Mouse (Mus musculus): ENCODE measurements around the gene Adam12. TPM values are rescaled to one million over a fixed set of nuclear protein-coding genes. Genes with fewer than 3 reads are reported as not detected.

Adam12 gene
- polyA plus RNA-seq, 2 experiments from 2014 or later, result 1.2 to 2.2 TPM

DNA sequence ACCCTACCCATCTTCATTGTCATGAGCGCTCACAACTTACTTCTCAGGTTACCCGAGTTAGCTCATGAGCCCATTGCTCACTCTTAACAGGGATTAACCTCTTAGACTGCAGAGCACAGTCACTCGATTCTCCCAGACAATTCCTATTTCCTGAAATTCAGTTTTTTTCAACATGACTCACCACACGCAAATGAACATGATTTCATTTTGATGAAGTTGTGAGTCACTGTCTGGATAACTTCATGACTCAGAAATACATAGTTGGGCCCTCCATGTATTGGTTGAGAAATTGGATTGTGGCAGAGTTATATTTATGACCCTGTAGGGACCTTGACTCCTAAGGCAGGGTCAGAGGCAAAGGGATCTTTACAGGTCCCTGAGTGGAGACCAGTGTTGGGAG is 230.4 kb downstream of the Adam12 start:
- ATAC-seq, result no peak

DNA sequence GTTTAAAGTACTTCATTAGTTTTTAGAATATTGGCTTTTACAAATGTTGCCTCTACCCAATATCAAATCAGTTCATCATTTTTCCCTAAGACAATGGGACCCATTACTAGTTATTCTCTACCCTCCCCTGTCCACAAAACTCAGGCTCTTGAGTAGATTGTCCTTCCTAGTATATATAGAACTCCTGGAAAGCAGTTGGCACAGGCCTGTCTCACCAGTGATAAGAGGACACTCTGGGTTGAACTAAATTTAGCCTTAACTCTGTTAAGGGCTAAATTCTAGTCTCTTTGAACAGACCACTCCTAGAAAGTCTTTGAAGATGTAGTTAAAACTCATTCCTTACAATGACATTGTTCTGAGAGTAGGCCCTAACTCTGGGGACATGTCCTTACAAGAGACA is 241.0 kb downstream of the Adam12 start:
- ATAC-seq, result no peak

DNA sequence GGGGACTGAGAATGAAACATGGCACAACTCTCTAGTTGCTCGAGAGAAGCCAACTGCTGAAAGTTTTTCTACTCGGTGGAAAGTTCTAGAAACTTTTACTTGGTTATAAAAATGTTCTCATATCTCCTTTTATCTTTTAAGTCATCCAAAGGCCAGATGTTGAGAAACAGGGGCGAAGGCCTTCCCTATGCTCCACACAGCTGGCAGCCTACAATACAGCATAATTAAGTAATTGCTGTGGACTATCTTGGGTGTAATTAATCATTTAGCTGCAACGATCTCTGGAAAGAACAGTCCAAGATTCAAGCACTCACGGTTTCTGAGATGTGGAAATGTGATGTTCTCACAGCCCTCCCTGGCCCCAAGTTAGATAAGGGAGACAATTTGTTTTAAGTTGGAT is 243.6 kb downstream of the Adam12 start:
- no peak for ATAC-seq

DNA sequence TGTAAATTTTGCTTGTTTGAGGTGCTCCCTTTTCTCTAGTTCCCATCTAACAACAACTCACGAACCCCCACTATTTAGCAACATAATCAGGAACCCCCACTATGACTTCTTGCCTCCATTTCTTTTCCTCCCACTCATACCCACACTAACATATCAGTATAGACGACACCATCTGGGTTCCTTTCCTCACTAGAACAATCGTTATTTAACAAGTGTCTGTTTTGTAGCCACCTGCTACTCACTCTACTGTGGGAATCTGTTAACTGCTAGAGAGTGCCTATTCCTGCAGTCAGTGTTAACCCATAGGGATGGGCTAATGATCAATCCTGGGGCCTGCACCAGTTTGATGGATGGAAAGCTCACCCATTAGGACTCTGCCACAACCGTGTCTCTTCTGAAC is 245.7 kb downstream of the Adam12 start:
- no peak for ATAC-seq

DNA sequence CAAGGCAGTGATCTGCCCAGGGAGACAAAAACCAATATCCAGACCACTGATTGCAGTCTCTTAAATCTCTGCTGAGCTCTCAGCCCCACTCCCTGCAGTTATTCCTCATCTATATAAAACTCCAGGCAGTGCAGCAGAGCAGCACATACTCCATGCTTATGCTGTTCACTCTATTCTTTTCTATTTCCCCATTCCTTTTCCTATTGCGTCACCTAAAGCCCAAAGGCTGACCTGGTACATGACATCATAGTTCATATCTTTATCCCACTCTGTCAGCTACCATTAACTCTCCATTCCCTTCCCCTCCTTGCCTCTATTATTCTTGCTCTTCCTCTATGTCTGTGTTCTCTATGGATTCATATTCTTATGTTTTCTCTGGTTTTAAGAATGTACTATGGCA is 246.3 kb downstream of the Adam12 start:
- no peak for ATAC-seq

DNA sequence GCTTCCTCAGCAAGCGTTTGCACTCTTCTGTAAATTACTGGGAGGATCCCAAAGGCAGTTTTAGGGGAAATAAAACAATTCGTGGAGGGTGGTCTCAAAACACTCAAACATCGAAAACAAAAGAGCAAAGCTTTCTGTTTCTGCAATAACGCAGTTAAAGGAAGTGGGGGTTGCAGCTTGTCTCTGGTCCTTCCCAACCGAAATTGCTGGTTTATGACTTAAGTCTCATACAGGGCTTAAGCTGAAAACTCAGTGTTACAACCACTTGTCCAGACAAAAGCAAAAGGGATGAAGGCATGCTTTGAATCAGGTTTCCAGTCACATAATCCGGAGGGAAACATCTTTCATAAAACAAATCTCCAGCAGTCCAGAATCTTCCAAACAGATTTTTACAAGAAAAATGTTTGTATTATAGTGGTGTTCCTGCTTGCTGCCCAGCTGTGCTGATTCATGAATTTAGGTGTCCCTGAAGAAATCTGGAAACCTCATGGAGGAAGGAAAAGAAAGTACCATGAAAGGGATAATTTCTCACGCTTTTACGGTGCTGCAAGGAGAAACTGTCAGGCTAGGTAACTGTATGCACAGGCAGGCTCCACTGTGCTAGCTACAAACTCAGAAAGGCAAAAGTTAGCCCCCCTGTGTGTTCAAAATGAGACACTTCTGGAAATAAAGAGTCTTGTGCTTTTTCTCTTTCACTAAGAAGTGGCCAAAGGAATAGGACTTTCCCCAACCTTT is 255.4 kb downstream of the Adam12 start:
- ATAC-seq, result no peak

DNA sequence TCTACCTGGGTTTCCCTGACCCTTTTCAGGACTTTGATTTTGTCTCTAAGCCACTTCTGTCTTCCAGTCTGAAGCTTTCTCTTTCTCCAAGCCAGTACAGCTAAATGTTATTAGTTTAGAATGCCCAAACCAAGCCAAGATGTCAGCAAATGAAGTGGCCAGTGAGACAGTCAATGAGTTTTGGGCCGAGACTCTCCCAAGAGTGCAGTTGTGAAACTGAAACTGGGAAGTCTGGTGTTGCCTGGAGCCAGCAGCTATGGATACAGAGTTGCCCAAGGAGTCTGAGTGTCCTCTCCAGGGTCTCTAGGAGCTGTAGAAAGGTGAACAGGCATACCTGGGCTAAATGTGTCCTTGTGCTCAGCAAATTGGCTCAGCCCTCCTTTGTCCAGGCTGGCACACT is 260.9 kb downstream of the Adam12 start:
- ATAC-seq, result no peak

DNA sequence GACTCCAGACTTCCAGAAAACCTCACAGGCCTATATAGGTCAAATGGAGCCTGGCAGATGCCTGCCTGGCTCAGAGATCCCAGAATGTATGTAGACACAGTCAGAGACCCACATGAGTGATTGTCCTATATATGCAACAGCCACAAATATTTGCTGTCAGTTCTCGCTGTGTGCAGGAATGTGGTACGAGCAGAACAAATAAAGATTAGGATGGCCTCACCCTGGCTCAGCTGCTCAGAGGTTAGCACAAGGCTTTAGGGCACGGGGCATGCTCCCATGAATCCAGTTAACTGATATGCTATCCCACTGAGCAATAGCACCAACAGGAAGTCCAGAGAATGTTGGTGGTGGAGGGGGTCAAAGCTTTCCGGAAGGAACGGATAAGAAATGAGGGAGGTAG is 261.5 kb downstream of the Adam12 start:
- ATAC-seq, result no peak

DNA sequence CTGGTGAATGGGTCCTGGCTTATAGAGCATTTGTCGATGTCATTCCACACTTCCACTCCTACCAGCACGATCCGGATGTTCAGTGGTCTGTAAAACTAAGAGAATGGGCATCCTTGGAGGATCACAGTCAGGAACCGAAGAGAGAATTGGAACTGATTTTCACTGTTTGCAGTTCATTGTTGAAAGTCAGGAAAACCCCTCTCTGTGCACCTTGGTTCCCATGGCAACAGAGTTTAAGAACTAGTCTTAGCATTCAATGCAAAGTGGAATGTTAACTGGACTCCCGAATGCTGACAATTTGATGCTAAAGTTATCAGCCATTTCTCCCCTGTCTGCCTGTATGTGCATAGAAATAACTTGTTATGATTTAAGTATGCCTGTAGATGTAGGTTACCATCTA is 264.0 kb downstream of the Adam12 start:
- no peak for ATAC-seq

DNA sequence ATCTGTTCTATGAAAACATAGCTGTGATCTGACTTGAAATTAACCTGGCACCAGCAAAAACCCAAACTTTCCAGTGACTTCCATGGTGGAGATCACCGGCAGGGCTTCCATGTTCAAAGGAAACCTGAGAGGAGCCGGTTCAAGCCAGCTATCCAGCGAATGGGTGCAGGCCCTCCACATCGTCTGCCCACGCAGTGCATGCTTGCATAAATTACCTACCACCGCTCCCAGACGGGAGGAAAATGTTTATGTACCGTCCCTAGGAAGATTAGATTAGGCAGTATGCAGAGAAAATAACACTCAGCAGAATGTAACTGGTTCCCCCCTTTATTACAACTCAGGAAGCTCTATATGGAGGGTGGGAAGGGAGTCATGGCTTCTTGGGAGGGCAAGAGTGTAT is 268.4 kb downstream of the Adam12 start:
- no peak for ATAC-seq

DNA sequence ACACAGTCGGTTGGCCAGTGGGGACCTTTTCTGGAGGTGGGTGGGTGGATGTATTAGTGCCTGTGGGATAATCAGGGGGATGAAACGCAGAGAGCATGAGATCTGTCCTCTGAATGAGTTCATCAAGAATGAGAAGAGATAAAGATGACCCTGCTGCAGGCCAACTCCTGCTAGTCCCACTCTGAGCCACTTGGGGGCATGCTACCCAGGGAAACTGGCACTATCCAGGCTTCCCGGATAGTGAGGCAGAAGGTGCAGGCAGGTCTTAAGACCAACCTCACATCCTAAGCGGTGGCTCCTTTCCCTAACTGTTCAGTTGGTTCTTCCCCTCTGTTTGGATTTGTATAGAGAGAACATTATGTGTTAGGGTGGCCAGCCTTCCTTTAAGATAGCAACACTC is 272.7 kb downstream of the Adam12 start:
- no peak for ATAC-seq

DNA sequence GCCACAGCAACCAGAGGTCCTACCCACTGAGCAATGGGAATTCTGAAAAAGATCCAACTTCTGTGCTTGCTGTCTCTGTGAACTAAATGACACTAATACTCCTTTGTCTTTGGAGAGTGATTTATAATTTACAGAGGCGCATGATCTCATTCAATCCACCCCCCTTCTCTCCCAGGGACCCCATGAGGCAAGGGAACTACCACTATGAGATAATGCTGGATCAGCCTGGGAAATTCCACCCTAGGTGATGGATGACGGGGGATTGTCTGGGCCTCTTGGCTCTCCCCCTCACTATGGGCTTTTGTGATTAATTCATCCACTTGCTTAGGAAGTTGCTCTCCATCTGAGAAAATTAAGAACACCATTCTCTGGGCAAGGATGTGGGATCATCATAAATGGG is 274.1 kb downstream of the Adam12 start:
- no peak for ATAC-seq

DNA sequence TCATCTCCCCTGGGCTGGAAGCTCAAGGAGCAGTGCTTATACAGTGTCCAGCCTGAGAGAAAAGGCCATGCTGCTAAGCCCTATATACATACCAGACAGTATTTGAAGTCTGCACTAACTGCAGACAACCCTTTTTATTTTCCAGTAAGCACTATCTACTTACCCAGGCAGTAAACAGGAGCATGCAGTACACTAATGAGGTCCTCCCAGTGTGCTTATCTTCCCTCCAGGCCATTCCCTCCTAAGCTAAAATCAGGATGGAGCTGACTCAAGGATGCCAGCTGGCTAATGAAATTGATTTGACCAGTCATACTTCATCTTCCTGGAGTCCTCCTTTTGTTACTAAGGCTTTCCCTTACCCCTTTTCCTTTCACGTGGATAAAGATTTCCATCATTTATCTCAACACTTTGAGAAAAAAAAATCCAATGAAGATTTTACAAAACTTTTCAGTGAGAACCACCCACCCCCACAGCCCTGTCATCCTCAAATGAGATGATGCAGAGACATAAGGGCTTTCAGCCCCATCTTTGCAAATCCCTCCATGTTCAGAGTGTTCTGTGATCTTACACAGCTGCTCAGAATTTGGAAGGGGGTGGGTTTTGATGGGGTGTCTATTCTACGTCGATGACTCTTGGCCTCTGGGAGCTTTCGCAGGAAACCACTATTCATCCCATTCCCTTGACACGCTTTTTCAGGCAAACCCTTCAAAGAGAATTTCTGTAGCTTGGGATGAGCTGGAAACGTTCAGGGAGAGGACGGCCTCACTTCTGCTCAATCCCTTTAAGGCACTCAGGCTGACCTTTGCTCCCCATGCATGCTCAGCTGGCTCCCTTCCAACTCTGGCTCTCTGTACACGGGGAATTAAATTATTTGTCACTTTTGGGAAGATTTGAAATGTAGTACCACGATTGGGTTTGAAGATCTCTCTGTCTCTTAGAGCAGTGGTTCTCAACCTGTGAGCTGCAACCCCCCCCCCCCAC is 277.5 kb downstream of the Adam12 start:
- no peak for ATAC-seq

DNA sequence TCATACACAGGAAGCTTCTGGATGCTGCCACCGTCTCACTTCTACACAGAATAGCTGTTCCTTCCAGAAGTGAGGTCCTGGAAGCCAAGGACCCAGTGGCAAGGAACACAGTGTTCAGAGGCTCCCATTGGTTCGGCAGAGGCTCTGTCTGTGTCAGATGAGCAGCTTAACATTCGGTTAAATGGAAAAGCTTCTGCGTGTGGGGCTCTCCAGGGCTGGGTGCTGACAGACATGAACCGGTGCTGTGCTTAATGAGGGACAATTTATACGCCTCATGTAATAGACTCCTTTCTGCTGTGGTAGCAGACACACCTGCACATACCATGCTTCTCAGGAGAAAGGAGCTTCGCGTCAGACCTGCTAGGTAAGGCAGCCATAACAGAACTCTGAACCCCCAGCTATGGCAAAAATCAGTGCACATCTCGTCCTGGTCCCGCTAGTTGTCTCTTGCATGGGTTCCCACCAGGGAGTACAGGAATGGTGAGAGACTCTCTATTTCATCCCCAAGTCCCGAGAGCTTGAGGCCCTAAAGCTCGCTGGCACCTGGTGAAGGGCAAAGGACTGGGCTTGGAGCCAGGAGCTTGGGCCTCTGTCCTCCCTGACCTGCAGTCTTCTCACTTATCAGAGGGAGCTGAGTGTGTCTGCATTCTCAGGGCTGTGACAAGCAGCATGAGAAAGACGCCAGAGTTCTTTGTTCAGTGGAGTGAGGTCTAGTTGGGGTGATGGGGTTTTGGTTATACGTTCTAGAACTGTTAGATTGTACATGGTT is 280.0 kb downstream of the Adam12 start:
- no peak for ATAC-seq

DNA sequence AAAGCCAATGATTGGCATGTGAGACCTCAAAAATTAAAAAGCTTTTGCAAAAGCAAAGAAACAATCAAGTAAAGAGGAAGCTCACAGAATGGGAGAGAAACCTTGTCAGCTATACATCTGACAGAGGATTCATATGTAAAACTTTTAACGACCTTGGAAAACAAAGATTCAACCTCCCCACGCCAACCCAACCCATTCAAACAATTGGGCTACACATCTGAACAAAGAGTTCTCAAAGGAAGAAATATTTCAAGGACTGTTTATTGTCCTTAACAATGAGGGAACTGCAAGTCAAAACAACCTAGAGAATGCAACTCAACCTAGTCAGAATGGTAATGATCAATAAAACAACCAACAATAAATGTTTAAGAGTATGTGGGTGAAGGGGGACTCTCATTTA is 284.6 kb downstream of the Adam12 start:
- no peak for ATAC-seq

DNA sequence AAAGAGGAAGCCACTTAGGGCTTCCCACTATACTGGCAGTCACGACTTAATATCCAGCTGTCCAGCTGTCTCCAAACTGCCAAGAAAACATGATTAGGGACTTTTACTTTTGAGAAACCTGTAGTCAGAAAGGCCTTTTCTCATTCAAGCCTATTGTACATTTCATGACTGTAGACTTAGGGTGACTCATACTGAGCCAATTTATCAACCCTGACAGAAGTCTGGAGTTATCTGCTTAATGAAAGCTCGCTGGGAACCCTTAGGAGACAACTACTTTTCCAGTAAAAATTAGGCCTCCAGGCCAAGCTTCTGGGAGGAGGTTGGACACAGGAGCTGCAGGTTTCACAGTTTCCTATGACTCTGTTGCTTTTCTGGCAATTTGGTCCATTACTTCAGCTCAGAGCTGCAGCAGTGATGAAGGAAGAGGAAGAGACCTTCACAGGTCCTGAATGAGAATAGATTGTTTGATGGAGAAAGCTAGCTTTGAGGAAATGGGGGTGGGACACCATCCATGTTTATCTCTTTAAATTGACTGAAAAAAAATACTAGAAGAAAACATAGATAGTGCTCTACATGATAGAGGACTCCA is 285.1 kb downstream of the Adam12 start:
- ATAC-seq, result no peak

DNA sequence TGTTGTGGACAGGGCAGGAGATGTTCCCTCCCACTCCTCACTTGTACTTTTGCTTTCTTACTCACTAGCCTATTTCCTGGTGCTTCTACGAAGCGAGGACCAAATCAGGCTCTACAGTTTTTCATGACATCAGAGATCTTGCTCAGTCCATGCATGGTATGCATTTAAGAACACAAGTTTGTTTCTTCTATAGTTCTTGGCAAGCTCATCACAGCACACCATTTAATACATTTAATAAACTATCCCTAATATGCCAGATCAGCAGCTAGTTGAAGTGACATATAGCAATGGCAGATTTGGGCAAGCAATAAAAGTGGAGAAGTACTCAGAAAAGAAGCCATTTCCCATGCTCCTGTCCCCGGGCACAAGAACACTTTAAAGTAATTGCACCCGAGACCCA is 285.8 kb downstream of the Adam12 start:
- no peak for ATAC-seq

DNA sequence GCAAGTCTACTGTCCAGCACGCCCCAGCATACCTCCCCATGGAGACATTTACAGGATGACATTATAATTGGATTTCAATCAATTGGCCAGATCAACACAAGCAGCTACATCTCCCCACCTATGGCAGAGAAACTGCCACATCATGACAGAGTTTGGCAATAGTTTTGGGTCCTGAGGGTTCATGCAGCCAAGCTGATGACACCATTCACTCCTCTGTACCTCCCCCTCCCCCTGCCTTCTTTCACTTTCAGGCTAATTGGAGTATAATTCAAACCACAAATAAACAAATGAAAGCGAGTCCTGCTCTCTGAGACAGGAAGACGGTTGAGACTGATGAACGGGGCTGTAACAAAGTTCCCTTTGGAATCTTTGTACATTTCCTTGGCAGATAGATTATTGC is 291.5 kb downstream of the Adam12 start:
- no peak for ATAC-seq

DNA sequence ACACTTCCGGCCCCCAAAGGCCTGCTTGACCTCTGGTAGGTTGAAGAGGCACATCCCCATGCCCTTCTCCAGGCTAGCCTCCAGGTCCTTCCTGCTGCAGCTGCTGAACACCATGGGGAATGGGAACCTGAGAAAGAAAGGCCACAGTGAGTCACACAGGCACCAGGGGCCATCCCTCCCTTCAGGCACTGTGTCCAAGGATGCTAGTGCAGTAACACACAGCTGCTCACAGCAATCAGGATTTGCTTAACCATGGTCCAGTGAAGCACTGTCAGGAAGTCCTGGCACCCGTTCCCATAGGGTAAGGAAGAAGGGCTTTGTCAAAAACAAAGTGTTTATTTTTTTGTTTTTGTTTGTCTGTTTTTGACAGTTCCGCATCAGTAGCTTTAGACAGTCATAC is 294.5 kb downstream of the Adam12 start:
- no peak for ATAC-seq

DNA sequence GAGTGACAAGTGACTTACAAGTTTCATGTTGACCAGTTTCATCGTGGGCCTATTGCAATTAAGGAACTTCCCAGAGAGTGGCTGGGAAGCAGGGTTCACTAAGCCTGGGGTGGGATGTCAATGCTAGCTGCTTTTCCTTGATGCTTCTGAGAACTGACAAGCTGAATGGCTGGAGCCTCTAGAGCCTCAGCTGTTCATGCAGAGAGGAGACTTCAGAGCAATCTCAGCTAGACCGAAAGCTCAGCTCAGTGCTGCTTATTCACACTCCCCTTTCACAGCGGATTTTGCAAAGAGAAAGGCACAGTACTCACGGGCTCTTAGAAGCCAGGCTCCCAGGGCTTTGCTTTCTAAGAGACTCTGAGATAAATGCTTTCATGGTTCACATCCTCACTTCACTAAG is 295.6 kb downstream of the Adam12 start:
- no peak for ATAC-seq

DNA sequence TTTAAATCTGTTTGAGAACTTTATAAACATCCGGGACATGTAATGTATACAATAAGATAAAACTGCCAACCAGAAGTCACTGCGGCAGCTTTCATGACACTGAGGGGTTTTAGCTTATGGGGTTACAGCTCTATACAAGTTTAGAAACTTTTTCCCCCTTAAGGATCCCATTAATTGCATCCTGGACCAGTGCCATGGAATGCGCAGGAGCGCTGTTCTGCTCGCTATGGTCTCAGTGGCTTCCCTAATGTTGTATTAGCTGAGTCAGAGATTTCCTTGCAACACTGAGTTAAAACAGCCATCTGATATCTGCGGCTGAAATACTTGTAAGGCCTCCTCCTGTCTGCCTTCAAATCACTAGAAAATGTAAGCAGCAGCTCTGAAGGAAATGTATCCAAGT is 298.6 kb downstream of the Adam12 start:
- no peak for ATAC-seq

DNA sequence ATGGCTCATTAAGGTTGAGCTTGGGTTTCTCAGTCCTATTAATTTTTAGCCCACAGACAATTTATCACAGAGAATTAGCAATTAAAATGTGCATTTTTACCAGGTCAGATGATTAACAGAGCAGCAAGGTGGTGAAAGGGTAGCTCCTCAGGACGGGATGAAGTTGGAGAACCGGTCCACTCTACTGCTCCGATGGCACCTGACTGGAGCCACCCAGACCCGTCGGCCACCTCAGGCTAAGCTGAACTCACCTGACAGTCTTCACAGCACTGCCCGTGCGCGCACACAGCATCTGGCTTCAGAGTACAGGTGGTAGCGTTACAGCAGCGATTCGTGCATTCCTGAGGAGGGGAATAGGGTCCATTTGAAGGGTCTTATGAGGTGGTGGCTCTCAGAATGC is 300.5 kb downstream of the Adam12 start:
- ATAC-seq, result no peak

DNA sequence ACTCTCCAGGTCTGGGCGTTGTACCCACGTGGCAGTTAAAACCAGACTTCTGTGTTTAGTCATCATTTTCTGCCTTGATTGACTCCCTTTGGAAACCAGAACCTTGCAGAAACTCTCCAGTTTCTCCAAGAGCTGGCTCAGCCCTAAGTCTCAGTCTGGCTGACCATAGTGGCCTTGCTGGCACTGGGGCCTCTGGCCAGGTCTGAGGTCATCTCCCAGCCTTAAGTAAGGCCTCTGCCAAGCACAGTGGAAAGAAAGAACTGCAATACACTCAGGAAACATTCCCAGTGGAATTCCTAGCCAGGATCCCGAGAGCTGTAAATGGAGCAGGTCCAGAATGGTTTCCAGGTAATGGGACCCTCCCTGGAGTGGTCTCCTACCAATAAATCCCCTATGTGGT is 303.0 kb downstream of the Adam12 start:
- ATAC-seq, result no peak
